Mouse (Mus musculus) MEL (cell line): ENCODE data around the gene Vtn. TPM values are rescaled to one million over a fixed set of nuclear protein-coding genes. Genes with fewer than 3 reads are reported as not detected.

Experiments
- DNase-seq: peaks from one replicate; pipeline ENCODE4 v3.0.0; 2011; ENCODE audit warnings: low read depth, low spot score
- H3K27ac ChIP-seq: 2 replicates; pipeline ENCODE4 v1.5.1; 2012; ENCODE audit warnings: low read depth, mild to moderate bottlenecking, control low read depth, low read length, moderate library complexity; ENCODE audit not compliant: control insufficient read depth
- H3K27me3 ChIP-seq, 2 experiments: fragments of 150-350 bp in 1 of 2; sonication (generic) in 1 of 2; 2 replicates each; pipeline ENCODE4 v1.6.1; 2012; ENCODE audit warnings: low read length in 2 of 2, mild to moderate bottlenecking in 2 of 2, improper control_type of control experiment in 1 of 2, moderate library complexity in 1 of 2; ENCODE audit not compliant: insufficient read depth in 2 of 2, control insufficient read depth in 1 of 2
- H3K36me3 ChIP-seq, 2 experiments: 2 replicates each; pipeline ENCODE4 v1.6.1; 2012 to 2014; ENCODE audit warnings: low read length in 2 of 2, improper control_type of control experiment in 1 of 2, inconsistent platforms in 1 of 2, mild to moderate bottlenecking in 1 of 2; ENCODE audit not compliant: insufficient read depth in 2 of 2, control insufficient read depth in 1 of 2
- H3K4me1 ChIP-seq, 2 experiments: fragments of 150-350 bp in 1 of 2; sonication (generic) in 1 of 2; 2 replicates each; pipeline ENCODE4 v1.6.1; 2012; ENCODE audit warnings: low read length in 2 of 2, improper control_type of control experiment in 1 of 2, mild to moderate bottlenecking in 1 of 2; ENCODE audit not compliant: insufficient read depth in 2 of 2, control insufficient read depth in 1 of 2
- H3K4me3 ChIP-seq, 2 experiments: fragments of 150-350 bp in 1 of 2; sonication (generic) in 1 of 2; 2 replicates each; pipeline ENCODE4 v1.5.1; 2012; ENCODE audit warnings: low read depth in 2 of 2, low read length in 2 of 2, mild to moderate bottlenecking in 2 of 2, moderate library complexity in 2 of 2, control low read depth in 1 of 2, improper control_type of control experiment in 1 of 2; ENCODE audit not compliant: control insufficient read depth in 1 of 2, insufficient read depth in 1 of 2
- H3K79me2 ChIP-seq: 2 replicates; pipeline ENCODE4 v1.6.1; 2012; ENCODE audit warnings: mild to moderate bottlenecking, low read length, moderate library complexity; ENCODE audit not compliant: control insufficient read depth, poor library complexity, insufficient read depth
- H3K9ac ChIP-seq: 2 replicates; pipeline ENCODE4 v1.6.1; 2012; ENCODE audit warnings: low read depth, mild to moderate bottlenecking, control low read depth, low read length, moderate library complexity; ENCODE audit not compliant: control insufficient read depth, poor library complexity, severe bottlenecking
- H3K9me3 ChIP-seq: fragments of 150-350 bp; sonication (generic); replicated peaks from 2 replicates; pipeline ENCODE4 v1.6.1; 2012; ENCODE audit warnings: mild to moderate bottlenecking, low read length, improper control_type of control experiment, moderate library complexity; ENCODE audit not compliant: insufficient read depth
- E2F4 ChIP-seq: IDR thresholded peaks from 2 replicates; pipeline ENCODE4 v1.6.1; 2011; ENCODE audit warnings: low read depth, low read length, improper control_type of control experiment, borderline replicate concordance
- ELF1 ChIP-seq: IDR thresholded peaks from 2 replicates; pipeline ENCODE4 v1.6.1; 2014; ENCODE audit warnings: low read depth, mild to moderate bottlenecking, inconsistent platforms, low read length, improper control_type of control experiment, moderate library complexity
- EP300 ChIP-seq, 2 experiments: IDR thresholded peaks; 2 replicates each; pipeline ENCODE4 v1.6.1; 2011; ENCODE audit warnings: improper control_type of control experiment in 2 of 2, low read length in 2 of 2, low read depth in 1 of 2, mild to moderate bottlenecking in 1 of 2
- ETS1 ChIP-seq: IDR thresholded peaks from 2 replicates; pipeline ENCODE4 v1.6.1; 2012; ENCODE audit warnings: low read depth, mild to moderate bottlenecking, inconsistent platforms, low read length, improper control_type of control experiment, moderate library complexity
- GABPA ChIP-seq: IDR thresholded peaks from 2 replicates; pipeline ENCODE4 v1.6.1; 2012; ENCODE audit warnings: low read depth, mild to moderate bottlenecking, inconsistent platforms, low read length, improper control_type of control experiment, moderate library complexity
- KAT2A ChIP-seq: conservative IDR thresholded peaks from 2 replicates; pipeline ENCODE4 v1.6.1; 2012; ENCODE audit warnings: low read depth, low read length, improper control_type of control experiment, inconsistent platforms
- MAFK ChIP-seq: IDR thresholded peaks from 2 replicates; pipeline ENCODE4 v1.6.1; 2011; ENCODE audit warnings: low read depth, mild to moderate bottlenecking, low read length, improper control_type of control experiment, borderline replicate concordance
- MAZ ChIP-seq: IDR thresholded peaks from 2 replicates; pipeline ENCODE4 v1.6.1; 2012; ENCODE audit warnings: low read depth, mild to moderate bottlenecking, inconsistent platforms, low read length, improper control_type of control experiment
- MEF2A ChIP-seq: IDR thresholded peaks from 2 replicates; pipeline ENCODE4 v1.6.1; 2014; ENCODE audit warnings: low read depth, mild to moderate bottlenecking, inconsistent platforms, low read length, improper control_type of control experiment; ENCODE audit not compliant: poor library complexity, insufficient replicate concordance, severe bottlenecking; ENCODE audit errors: extremely low read depth
- MXI1 ChIP-seq: IDR thresholded peaks from 2 replicates; pipeline ENCODE4 v1.6.1; 2011; ENCODE audit warnings: mild to moderate bottlenecking, low read depth, low read length, improper control_type of control experiment
- POLR2A ChIP-seq, 2 experiments: IDR thresholded peaks; 2 replicates each; pipeline ENCODE4 v1.6.1; 2011 to 2012; ENCODE audit warnings: low read length in 2 of 2, mild to moderate bottlenecking in 2 of 2, control low read depth in 1 of 2, improper control_type of control experiment in 1 of 2, low read depth in 1 of 2, moderate library complexity in 1 of 2; ENCODE audit not compliant: control insufficient read depth in 1 of 2, insufficient read depth in 1 of 2, poor library complexity in 1 of 2
- POLR2AphosphoS2 ChIP-seq: IDR thresholded peaks from 2 replicates; pipeline ENCODE4 v1.6.1; 2011; ENCODE audit warnings: low read length, improper control_type of control experiment
- RAD21 ChIP-seq: IDR thresholded peaks from 2 replicates; pipeline ENCODE4 v1.6.1; 2011; ENCODE audit warnings: mild to moderate bottlenecking, low read depth, low read length, improper control_type of control experiment
- RCOR1 ChIP-seq: IDR thresholded peaks from 2 replicates; pipeline ENCODE4 v1.6.1; 2012; ENCODE audit warnings: low read depth, mild to moderate bottlenecking, inconsistent platforms, low read length, improper control_type of control experiment
- SMC3 ChIP-seq: IDR thresholded peaks from 2 replicates; pipeline ENCODE4 v1.6.1; 2011; ENCODE audit warnings: low read depth, low read length, improper control_type of control experiment
- TAL1 ChIP-seq: IDR thresholded peaks from 2 replicates; pipeline ENCODE4 v1.6.1; 2012; ENCODE audit warnings: mild to moderate bottlenecking, inconsistent platforms, low read length, moderate library complexity, mixed read lengths
- UBTF ChIP-seq: IDR thresholded peaks from 2 replicates; pipeline ENCODE4 v1.6.1; 2012; ENCODE audit warnings: low read depth, mild to moderate bottlenecking, inconsistent platforms, low read length, improper control_type of control experiment, moderate library complexity, borderline replicate concordance; ENCODE audit not compliant: insufficient read depth
- ZC3H11A ChIP-seq: IDR thresholded peaks from 2 replicates; pipeline ENCODE4 v1.6.1; 2012; ENCODE audit warnings: low read depth, mild to moderate bottlenecking, inconsistent platforms, low read length, improper control_type of control experiment
- ZKSCAN1 ChIP-seq: IDR thresholded peaks from 2 replicates; pipeline ENCODE4 v1.6.1; 2012; ENCODE audit warnings: low read depth, mild to moderate bottlenecking, inconsistent platforms, low read length, improper control_type of control experiment, moderate library complexity
- ZMIZ1 ChIP-seq: IDR thresholded peaks from 2 replicates; pipeline ENCODE4 v1.6.1; 2012; ENCODE audit warnings: low read depth, mild to moderate bottlenecking, inconsistent platforms, low read length, improper control_type of control experiment, moderate library complexity
- ZNF384 ChIP-seq: IDR thresholded peaks from 2 replicates; pipeline ENCODE4 v1.6.1; 2012; ENCODE audit warnings: low read depth, mild to moderate bottlenecking, inconsistent platforms, low read length, improper control_type of control experiment
- polyA plus RNA-seq, 2 experiments: library from polyadenylated mRNA; stranded (reverse) in 1 of 2; unstranded in 1 of 2; fragments of >175 nt in 1 of 2; fragments of >200 nt in 1 of 2; gene quantifications; 2 replicates each; pipeline versions ENCODE4 v1.2.1 to v1.2.4; 2012; ENCODE audit warnings: low replicate concordance in 2 of 2, low read depth in 1 of 2; ENCODE audit not compliant: insufficient read length in 2 of 2, insufficient read depth in 1 of 2, missing spikeins in 1 of 2
- total RNA-seq: library from RNA; depleted of rRNA; stranded (reverse); fragments of 300-350 nt; gene quantifications from 2 replicates; pipeline ENCODE4 v1.2.3, GENCODE M21; 2012

Gene Vtn
- total and polyA plus RNA-seq, 3 experiments = 0.18 TPM; not detected in 2

DNA sequence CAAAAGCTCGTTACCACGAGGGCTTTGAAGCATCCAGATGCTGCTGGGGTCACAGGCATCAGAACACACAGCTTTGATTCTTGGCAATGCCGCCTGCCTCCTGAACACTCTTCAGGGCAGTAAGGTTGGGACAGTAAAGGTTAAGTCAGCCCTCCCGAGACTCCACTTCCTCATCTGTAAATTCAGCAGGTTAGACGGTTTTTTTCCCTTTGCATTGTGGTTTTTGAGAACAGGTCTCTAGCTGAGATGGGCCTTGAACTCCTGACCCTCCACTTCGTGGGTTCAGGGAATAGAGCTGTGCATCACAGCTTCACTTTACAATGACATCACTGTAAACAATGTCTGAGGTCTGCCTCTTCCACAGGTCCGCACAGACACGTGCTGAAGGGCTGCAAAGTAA lies 46.3 kb downstream of the Vtn start:
- Histone ChIP-seq H3K79me2 (peaks cover 50% of the 10 kb centered on the region), H3K4me3 (no peak overlapping the region)
- TF ChIP-seq KAT2A (no peak), POLR2AphosphoS2 (no peak), SMC3 (0 out of 2 replicates have a peak, but pooled peaks have one; percentile 16), EP300 (IDR thresholded peaks at IDR 0.05; ENCODE audit: low read depth in 1 of 2, low read length in 2 of 2) (0 out of 4 replicates have a peak, but pooled peaks of 1 of the 2 experiments have one; percentile 37), ETS1 (0 out of 2 replicates have a peak, but pooled peaks have one; percentile 21), UBTF (no peak), ELF1 (0 out of 2 replicates have a peak, but pooled peaks have one; percentile 22), RAD21 (no peak), MEF2A (no peak), MAFK (no peak), ZKSCAN1 (no peak), ZMIZ1 (0 out of 2 replicates have a peak, but pooled peaks have one; percentile 23), MXI1 (no peak), E2F4 (no peak), TAL1 (no peak), ZNF384 (peak; percentile 67; the same call in 1 of the 2 replicates), MAZ (no peak)
- TF ChIP-seq, all 39 proteins: peak for 6
- peaks cover 7 to 41% of the 10 kb centered on the region in 2 experiments for H3K36me3 ChIP-seq
- peak overlapping the region; percentile 32; the same call in 1 of the 2 replicates for H3K27ac ChIP-seq
- no peaks in the 10 kb centered on the region for H3K27me3 ChIP-seq
- H3K9ac ChIP-seq = peak overlapping the region; percentile 1; the same call in 1 of the 2 replicates
- no peaks in the 10 kb centered on the region for H3K9me3 ChIP-seq
- H3K4me1 ChIP-seq = peaks cover 26 to 28% of the 10 kb centered on the region in 2 experiments
- peak; percentile 72 for DNase-seq

- Histone ChIP-seq H3K36me3 (peaks cover 3 to 44% of the 10 kb centered on the region in 2 experiments), H3K4me1 (peaks cover 29 to 34% of the 10 kb centered on the region in 2 experiments), H3K79me2 (peaks cover 52% of the 10 kb centered on the region), H3K27me3 (no peaks in the 10 kb centered on the region), H3K4me3 (peak overlapping the region; percentile 9 to 99; a peak in 2 of 4 replicates), H3K9ac (peak overlapping the region; percentile 66), H3K27ac (peak overlapping the region; percentile 80), H3K9me3 (no peaks in the 10 kb centered on the region)
- peak; percentile 51 for DNase-seq
- peak in 1 of 2 experiments; percentile 1; a peak in 1 of 4 replicates for TF ChIP-seq EP300 (IDR thresholded peaks at IDR 0.05; ENCODE audit: low read depth in 1 of 2, low read length in 2 of 2)
- no peak for TF ChIP-seq GABPA
- peak; percentile 72; the same call in 1 of the 2 replicates for TF ChIP-seq RCOR1
- TF ChIP-seq POLR2A (IDR thresholded peaks at IDR 0.05; ENCODE audit: control insufficient read depth in 1 of 2, insufficient read depth in 1 of 2, low read depth in 1 of 2, low read length in 2 of 2, poor library complexity in 1 of 2) = no peak
- peak; percentile 78 for TF ChIP-seq ZNF384
- no peak for TF ChIP-seq ZC3H11A
Observed at GRCm38 (mm10) chr11:78547718-78548460, 49.0 kb downstream of the Vtn start.
